Mouse (Mus musculus) C2C12 (cell line): ENCODE results near the gene Ryr1. TPM values are rescaled to one million over a fixed set of nuclear protein-coding genes. Genes with fewer than 3 reads are reported as not detected.
A peak's percentile ranks its signal among the peaks of the same experiment; 100 is the strongest.

Source experiments
- H3K27me3 ChIP-seq: one replicate; pipeline ENCODE4 v1.6.1; 2011; ENCODE audit not compliant: control insufficient read depth, insufficient read depth, insufficient read length
- H3K36me3 ChIP-seq: one replicate; pipeline ENCODE4 v1.6.1; 2011; ENCODE audit not compliant: control insufficient read depth, insufficient read depth
- H3K4me3 ChIP-seq: one replicate; pipeline ENCODE4 v1.5.1; 2011; ENCODE audit warnings: mild to moderate bottlenecking, control low read depth; ENCODE audit not compliant: poor library complexity, insufficient read depth, severe bottlenecking
- H3K79me2 ChIP-seq: one replicate; pipeline ENCODE4 v1.6.1; 2011; ENCODE audit not compliant: control insufficient read depth, insufficient read depth
- H3K79me3 ChIP-seq: one replicate; pipeline ENCODE4 v1.6.1; 2011; ENCODE audit warnings: low read depth, control low read depth
- H3ac ChIP-seq: one replicate; pipeline ENCODE3; 2011; ENCODE audit warnings: low read depth; ENCODE audit not compliant: control insufficient read depth, insufficient read length
- CEBPB ChIP-seq: IDR thresholded peaks from one replicate; pipeline ENCODE4 v1.6.1; 2011; ENCODE audit warnings: low read depth, mild to moderate bottlenecking, control low read depth, moderate library complexity
- CTCF ChIP-seq: IDR thresholded peaks from one replicate; pipeline ENCODE4 v1.5.1; 2011; ENCODE audit not compliant: control insufficient read depth, insufficient read depth, insufficient read length
- FOSL1 ChIP-seq: IDR thresholded peaks from one replicate; pipeline ENCODE4 v1.8.0; 2011; ENCODE audit warnings: mild to moderate bottlenecking, low read length; ENCODE audit not compliant: poor library complexity, insufficient read depth, severe bottlenecking
- MAX ChIP-seq: IDR thresholded peaks from one replicate; pipeline ENCODE4 v1.6.1; 2011; ENCODE audit warnings: mild to moderate bottlenecking, control low read depth
- MYOD1 ChIP-seq: IDR thresholded peaks from one replicate; pipeline ENCODE4 v1.6.1; 2011; ENCODE audit warnings: low read depth; ENCODE audit not compliant: control insufficient read depth, insufficient read length
- MYOG ChIP-seq: IDR thresholded peaks from one replicate; pipeline ENCODE4 v1.6.1; 2011; ENCODE audit not compliant: control insufficient read depth, insufficient read length; ENCODE audit errors: extremely low read depth
- USF1 ChIP-seq: IDR thresholded peaks from one replicate; pipeline ENCODE4 v1.6.1; 2011; ENCODE audit warnings: low read depth, mild to moderate bottlenecking, control low read depth, moderate library complexity
- long read RNA-seq, 2 experiments: library from polyadenylated mRNA; unstranded; transcript quantifications; one replicate each; pipeline ENCODE4 v2.0.0; 2019 to 2020
- polyA plus RNA-seq: library from polyadenylated mRNA; unstranded; fragments of >200 nt; fragmentation: generic; extraction: Trizol; gene quantifications from one replicate; pipeline ENCODE4 v1.2.1, GENCODE M21; 2012; ENCODE audit warnings: missing spikeins

The Ryr1 gene
- 1.1 TPM for polyA plus RNA-seq
- long read RNA-seq, experiment 1, partial matches to known transcripts, result 2 of 3 reads
- long read RNA-seq, experiment 1, other reads (novel, unspliced or antisense), result 1 of 3 reads
- long read RNA-seq, experiment 2, result 0 reads

- no peaks in the 10 kb centered on the region for H3K79me3 ChIP-seq
- no peaks in the 10 kb centered on the region for H3K79me2 ChIP-seq
- H3K4me3 ChIP-seq, result peak within 1 kb of the TSS; percentile 14
- peak within 1 kb of the TSS; percentile 54 for H3ac ChIP-seq
- no peak for TF ChIP-seq CTCF
- no peak for TF ChIP-seq FOSL1
- TF ChIP-seq MAX, result no peak
- TF ChIP-seq USF1, result no peak
- no peak for TF ChIP-seq MYOG
- no peaks in the 10 kb centered on the region for H3K36me3 ChIP-seq
- H3K27me3 ChIP-seq, result no peaks in the 10 kb centered on the region
Observed at GRCm38 (mm10) chr7:29124970-29125369, at the start of gene Ryr1. Ryr1 (minus strand) TSS chr7:29125179.

GRCm38 (mm10) chr7:29172390-29173016 is 47.5 kb upstream of the Ryr1 start:
- H3K27me3 ChIP-seq, result no peaks in the 10 kb centered on the region

DNA sequence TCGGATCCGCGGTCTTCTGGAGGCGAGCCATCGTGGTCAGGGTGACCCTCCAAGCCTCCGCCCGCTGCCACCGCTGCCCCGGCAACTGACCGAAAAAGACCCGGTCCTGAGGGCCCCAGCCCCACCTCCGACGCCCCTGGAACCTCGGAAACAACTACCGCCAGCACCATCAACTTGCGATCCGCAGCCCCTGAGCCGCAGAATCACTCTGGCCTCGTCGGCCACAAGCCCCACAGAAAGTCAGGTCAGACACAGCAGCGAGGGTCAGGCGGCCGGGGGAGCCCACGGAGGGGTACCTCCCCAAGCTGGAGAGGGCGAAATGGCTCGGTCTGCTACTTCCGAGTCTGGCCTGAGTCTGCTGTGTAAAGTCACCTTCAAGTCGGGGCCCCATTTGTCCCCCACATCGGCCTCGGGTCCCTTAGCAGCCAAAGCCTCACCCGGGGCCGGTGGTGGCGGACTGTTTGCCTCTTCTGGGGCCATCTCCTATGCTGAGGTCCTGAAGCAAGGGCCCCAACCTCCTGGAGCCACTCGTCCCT is 46.7 kb upstream of the Ryr1 start:
- no peaks in the 10 kb centered on the region for H3K79me3 ChIP-seq
- H3K36me3 ChIP-seq, result peaks cover 26% of the 10 kb centered on the region
- TF ChIP-seq MYOG (no peak), CTCF (no peak), MAX (no peak), MYOD1 (no peak), CEBPB (no peak), USF1 (no peak), FOSL1 (no peak)
- no peak overlapping the region for H3K4me3 ChIP-seq
- H3ac ChIP-seq, result peak overlapping the region; percentile 38
- H3K27me3 ChIP-seq, result no peaks in the 10 kb centered on the region
- H3K79me2 ChIP-seq, result peaks cover 12% of the 10 kb centered on the region

More at GRCm38 (mm10) chr7:29172390-29173016, 47.5 kb upstream of the Ryr1 start:
- Histone ChIP-seq H3K79me3 (peaks cover 8% of the 10 kb centered on the region), H3K4me3 (no peak overlapping the region), H3ac (no peak overlapping the region), H3K79me2 (peaks cover 20% of the 10 kb centered on the region), H3K36me3 (peaks cover 34% of the 10 kb centered on the region)
- TF ChIP-seq FOSL1 (no peak), CEBPB (no peak), MYOD1 (no peak), CTCF (no peak), MYOG (no peak), USF1 (no peak), MAX (no peak)

DNA sequence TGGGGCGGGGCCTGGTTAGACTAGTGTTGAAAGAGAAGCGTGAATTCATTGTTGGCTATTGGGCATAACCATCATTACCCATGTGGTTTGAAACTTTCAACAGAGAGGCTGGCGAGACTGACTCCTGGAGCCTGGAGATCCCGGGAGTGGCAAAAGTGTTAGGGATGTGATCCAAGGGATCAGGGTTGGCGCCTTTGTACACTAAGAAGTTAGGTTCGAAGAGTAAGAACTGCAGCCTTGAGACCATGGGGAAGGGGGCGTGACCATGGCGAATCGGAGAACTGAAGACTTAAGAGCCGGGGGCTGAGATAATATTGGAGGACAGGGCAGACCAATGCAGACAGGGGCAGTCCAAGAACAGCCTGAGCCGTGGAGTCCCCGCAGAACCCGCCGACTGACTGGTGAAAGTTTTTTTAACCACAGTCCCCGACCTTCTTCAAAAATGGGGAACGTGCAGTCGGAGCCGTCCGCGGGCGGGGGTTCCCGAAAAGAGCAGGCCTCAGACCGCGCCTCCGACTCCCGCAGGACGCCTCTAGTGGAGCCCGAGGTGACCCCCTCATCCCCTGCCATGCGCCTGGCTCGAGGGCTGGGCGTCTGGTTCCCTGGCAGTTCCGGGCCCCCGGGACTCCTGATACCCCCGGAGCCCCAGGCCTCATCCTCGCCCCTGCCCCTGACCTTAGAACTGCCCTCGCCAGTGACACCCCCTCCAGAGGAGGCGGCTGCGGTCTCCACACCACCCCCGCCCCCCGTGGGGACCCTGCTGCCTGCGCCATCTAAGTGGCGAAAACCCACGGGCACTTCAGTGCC is 46.0 kb upstream of the Ryr1 start:
- TF ChIP-seq CTCF (no peak), CEBPB (no peak), FOSL1 (no peak), MAX (no peak), USF1 (no peak), MYOG (no peak), MYOD1 (no peak)
- Histone ChIP-seq H3ac (peak overlapping the region; percentile 38), H3K79me3 (no peaks in the 10 kb centered on the region), H3K4me3 (peak overlapping the region; percentile 44), H3K27me3 (no peaks in the 10 kb centered on the region), H3K79me2 (peaks cover 5% of the 10 kb centered on the region), H3K36me3 (peaks cover 20% of the 10 kb centered on the region)

GRCm38 (mm10) chr7:29170066-29170754 is 45.2 kb upstream of the Ryr1 start, which contains the start of the genes Ggn and Spred3:
Ggn (plus strand) TSS chr7:29170210.
Spred3 (minus strand) TSS chr7:29170411.
- Histone ChIP-seq H3ac (peak within 1 kb of the TSS; percentile 89), H3K79me3 (no peaks in the 10 kb centered on the region), H3K36me3 (peaks cover 12% of the 10 kb centered on the region), H3K4me3 (peak within 1 kb of the TSS; percentile 44), H3K27me3 (no peaks in the 10 kb centered on the region), H3K79me2 (no peaks in the 10 kb centered on the region)
- no peak for TF ChIP-seq CEBPB
- no peak for TF ChIP-seq MYOD1
- no peak for TF ChIP-seq CTCF
- no peak for TF ChIP-seq MAX
- no peak for TF ChIP-seq MYOG
- TF ChIP-seq FOSL1, result no peak
- TF ChIP-seq USF1, result no peak
